Mouse (Mus musculus): ENCODE data around the gene Gm19935.

Gm19935 gene

GRCm38 (mm10) chr8:90817293-90817692 is at the start of gene Gm19935:
Gene Gm19935 (minus strand): TSS chr8:90817393.
- no peak for DNase-seq (ENCODE audit: low read depth, low spot score)

GRCm38 (mm10) chr8:90862038-90862437 is 44.8 kb upstream of the Gm19935 start:
- DNase-seq (ENCODE audit: low read depth, low spot score), result peak; percentile 62

GRCm38 (mm10) chr8:90861266-90861944 is 44.2 kb upstream of the Gm19935 start:
- DNase-seq (ENCODE audit: low read depth, low spot score), result no peak

- no peak for DNase-seq (ENCODE audit: low read depth, low spot score)
These were observed 40.9 kb upstream of the Gm19935 start for GRCm38 (mm10) chr8:90858071-90858470.

- no peak for DNase-seq (ENCODE audit: low read depth, low spot score)
These were observed 39.8 kb upstream of the Gm19935 start for GRCm38 (mm10) chr8:90856952-90857351.

GRCm38 (mm10) chr8:90856171-90856570 is 39.0 kb upstream of the Gm19935 start:
- DNase-seq (ENCODE audit: low read depth, low spot score), result no peak

GRCm38 (mm10) chr8:90854671-90855161 is 37.5 kb upstream of the Gm19935 start:
- DNase-seq (ENCODE audit: low read depth, low spot score), result no peak

GRCm38 (mm10) chr8:90853971-90854670 is 36.9 kb upstream of the Gm19935 start:
- DNase-seq (ENCODE audit: low read depth, low spot score), result no peak

GRCm38 (mm10) chr8:90851544-90851943 is 34.4 kb upstream of the Gm19935 start:
- DNase-seq (ENCODE audit: low read depth, low spot score), result no peak

- no peak for DNase-seq (ENCODE audit: low read depth, low spot score)
These were observed 32.4 kb upstream of the Gm19935 start for GRCm38 (mm10) chr8:90849462-90850050.

GRCm38 (mm10) chr8:90847980-90848379 is 30.8 kb upstream of the Gm19935 start:
- DNase-seq (ENCODE audit: low read depth, low spot score), result no peak

- no peak for DNase-seq (ENCODE audit: low read depth, low spot score)
These were observed 27.2 kb upstream of the Gm19935 start for GRCm38 (mm10) chr8:90844179-90844967.

GRCm38 (mm10) chr8:90843127-90843526 is 25.9 kb upstream of the Gm19935 start:
- no peak for DNase-seq (ENCODE audit: low read depth, low spot score)

- no peak for DNase-seq (ENCODE audit: low read depth, low spot score)
These were observed 24.1 kb upstream of the Gm19935 start for GRCm38 (mm10) chr8:90841321-90841720.

- DNase-seq (ENCODE audit: low read depth, low spot score), result peak; percentile 99
These were observed 22.8 kb upstream of the Gm19935 start for GRCm38 (mm10) chr8:90839725-90840714.

GRCm38 (mm10) chr8:90837440-90837839 is 20.2 kb upstream of the Gm19935 start:
- DNase-seq (ENCODE audit: low read depth, low spot score), result no peak

GRCm38 (mm10) chr8:90834321-90834672 is 17.1 kb upstream of the Gm19935 start:
- DNase-seq (ENCODE audit: low read depth, low spot score), result no peak

- peak; percentile 27 for DNase-seq (ENCODE audit: low read depth, low spot score)
These were observed 16.6 kb upstream of the Gm19935 start for GRCm38 (mm10) chr8:90833628-90834320.

GRCm38 (mm10) chr8:90832576-90833289 is 15.5 kb upstream of the Gm19935 start:
- peak; percentile 51 for DNase-seq (ENCODE audit: low read depth, low spot score)
